32 mouse cellular contexts compared by ENCODE assay signal in genomic region chr5:104946951-104947350, GRCm38 (mm10). TPM values are rescaled to one million over a fixed set of nuclear protein-coding genes. Genes with fewer than 3 reads are reported as not detected.
"Had no signal": no experiment of that assay in that cellular context is flagged by ENCODE, and none has a peak within 500 bp of the region (broad histone marks: within the 10 kb centered on the region; RNA-seq: fewer than 3 reads in every experiment).

No protein-coding gene starts in this region.

- H3K27me3 ChIP-seq: limb, embryonic 12.5 days; limb, embryonic 13.5 days; limb, embryonic 15.5 days; liver, embryonic 12.5 days; liver, embryonic 13.5 days; liver, embryonic 15.5 days; lung, embryonic 15.5 days; megakaryocyte, embryonic 14.5 days; midbrain, embryonic 12.5 days; midbrain, embryonic 13.5 days; midbrain, embryonic 15.5 days; neural tube, embryonic 12.5 days had no signal

- DNase-seq: left cerebral cortex, postnatal 4 days; liver; liver, embryonic 13.5 days; liver, postnatal 0 days; lung, adult 18-20 months; lung, adult 2 months; lung, postnatal 10 days; lung, postnatal 14 days; lung, postnatal 36 days; lung, postnatal 4 days; midbrain, embryonic 14.5 days had no signal

- H3K4me1 ChIP-seq: limb, embryonic 10.5 days; limb, embryonic 12.5 days; limb, embryonic 13.5 days; limb, embryonic 15.5 days; liver, embryonic 12.5 days; liver, embryonic 13.5 days; liver, embryonic 15.5 days; lung, embryonic 15.5 days; midbrain, embryonic 10.5 days; midbrain, embryonic 12.5 days; midbrain, embryonic 13.5 days; midbrain, embryonic 15.5 days; neural tube, embryonic 12.5 days had no signal

- H3K4me2 ChIP-seq: limb, embryonic 12.5 days; limb, embryonic 13.5 days; limb, embryonic 15.5 days; liver, embryonic 11.5 days; liver, embryonic 12.5 days; liver, embryonic 13.5 days; liver, embryonic 15.5 days; lung, embryonic 15.5 days; midbrain, embryonic 11.5 days; midbrain, embryonic 12.5 days; midbrain, embryonic 13.5 days; midbrain, embryonic 15.5 days; neural tube, embryonic 12.5 days had no signal

- H3K9me3 ChIP-seq: limb, embryonic 10.5 days; limb, embryonic 15.5 days; liver, embryonic 13.5 days; liver, embryonic 15.5 days; lung, embryonic 15.5 days; midbrain, embryonic 13.5 days; midbrain, embryonic 15.5 days; neural tube, embryonic 12.5 days had no signal

- ATAC-seq: liver, embryonic 12.5 days; liver, postnatal 0 days; lung, postnatal 0 days; midbrain, embryonic 13.5 days; midbrain, embryonic 15.5 days; midbrain, embryonic 16.5 days had no signal

- H3K27ac ChIP-seq: limb, embryonic 10.5 days; limb, embryonic 12.5 days; limb, embryonic 13.5 days; limb, embryonic 15.5 days; liver, embryonic 12.5 days; liver, embryonic 13.5 days; liver, embryonic 14.5 days; liver, embryonic 15.5 days; lung, embryonic 15.5 days; macrophage; midbrain, embryonic 10.5 days; midbrain, embryonic 12.5 days; midbrain, embryonic 13.5 days; midbrain, embryonic 15.5 days; neural tube, embryonic 12.5 days had no signal

- H3K9ac ChIP-seq: limb, embryonic 12.5 days; limb, embryonic 13.5 days; limb, embryonic 15.5 days; liver, embryonic 12.5 days; liver, embryonic 13.5 days; liver, embryonic 14.5 days; liver, embryonic 15.5 days; liver, postnatal 0 days; lung, embryonic 15.5 days; midbrain, embryonic 12.5 days; midbrain, embryonic 13.5 days; midbrain, embryonic 15.5 days; neural tube, embryonic 12.5 days had no signal

- H3K4me3 ChIP-seq: limb, embryonic 10.5 days; limb, embryonic 12.5 days; limb, embryonic 13.5 days; limb, embryonic 15.5 days; liver, embryonic 12.5 days; liver, embryonic 13.5 days; liver, embryonic 15.5 days; lung, embryonic 15.5 days; megakaryocyte, embryonic 14.5 days; midbrain, embryonic 10.5 days; midbrain, embryonic 12.5 days; midbrain, embryonic 13.5 days; midbrain, embryonic 15.5 days; myocyte; neural tube, embryonic 12.5 days had no signal

- H3K36me3 ChIP-seq: limb, embryonic 10.5 days; limb, embryonic 12.5 days; limb, embryonic 13.5 days; limb, embryonic 15.5 days; liver, embryonic 12.5 days; liver, embryonic 13.5 days; liver, embryonic 15.5 days; lung, embryonic 15.5 days; midbrain, embryonic 10.5 days; midbrain, embryonic 12.5 days; midbrain, embryonic 13.5 days; midbrain, embryonic 15.5 days; neural tube, embryonic 12.5 days had no signal

RNA-seq across cellular contexts. Expression of gene Abcg3, which starts 35.6 kb away (rescaled TPM):
- total RNA-seq: left cerebral cortex, postnatal 36 days had no signal
- polyA plus RNA-seq: myocyte had no signal
